Mouse (Mus musculus): Measurements from ENCODE around the gene Cd86. TPM values are rescaled to one million over a fixed set of nuclear protein-coding genes. Genes with fewer than 3 reads are reported as not detected.

Cd86 gene
- total RNA-seq, 4 experiments from 2014 or later = 0.27 to 0.65 (median 0.43) TPM

DNA sequence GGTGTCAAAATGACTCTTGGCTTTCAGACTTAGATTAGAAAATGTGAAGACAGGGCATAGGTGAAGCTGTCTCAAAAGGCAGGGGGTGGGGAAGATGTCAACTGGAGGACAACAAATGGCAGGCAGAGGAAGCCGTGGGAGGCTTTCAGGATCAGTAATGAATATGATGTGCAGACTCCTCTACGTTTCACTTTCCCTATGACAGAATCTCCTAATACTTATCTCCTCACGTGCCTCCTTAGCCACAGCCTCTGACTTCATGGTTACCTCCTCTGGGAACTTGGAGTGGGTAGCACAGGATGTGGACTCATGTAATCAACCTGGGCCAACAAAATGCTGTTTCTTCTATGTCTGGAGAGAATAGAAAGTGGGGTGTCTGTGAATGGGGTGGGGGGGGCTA is 63.2 kb downstream of the Cd86 start:
- no peak for DNase-seq (ENCODE audit: low spot score in 2 of 2)

DNA sequence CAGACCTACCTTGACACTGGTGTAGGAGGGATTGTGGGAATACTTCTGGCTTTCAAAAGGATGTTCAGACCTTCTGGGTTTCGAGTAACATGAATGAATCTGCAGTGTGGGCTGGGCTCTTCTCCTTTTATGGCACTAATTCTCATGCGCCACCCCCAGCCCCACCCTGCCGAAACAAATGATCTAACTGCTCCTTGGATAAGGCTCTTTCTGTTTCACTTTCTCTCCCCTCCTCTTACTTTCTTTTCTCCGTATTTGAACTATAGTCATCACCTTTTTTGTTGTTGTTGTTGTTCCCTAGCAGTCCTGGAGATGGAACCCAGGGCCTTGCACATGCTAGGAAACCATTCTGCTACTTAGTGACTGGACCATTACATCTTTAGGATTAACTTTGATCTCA is 67.6 kb downstream of the Cd86 start:
- DNase-seq (ENCODE audit: low spot score in 2 of 2) = no peak

- no peak for DNase-seq (ENCODE audit: low spot score in 2 of 2)
Observed at GRCm38 (mm10) chr16:36596671-36597410, 69.0 kb downstream of the Cd86 start.

DNA sequence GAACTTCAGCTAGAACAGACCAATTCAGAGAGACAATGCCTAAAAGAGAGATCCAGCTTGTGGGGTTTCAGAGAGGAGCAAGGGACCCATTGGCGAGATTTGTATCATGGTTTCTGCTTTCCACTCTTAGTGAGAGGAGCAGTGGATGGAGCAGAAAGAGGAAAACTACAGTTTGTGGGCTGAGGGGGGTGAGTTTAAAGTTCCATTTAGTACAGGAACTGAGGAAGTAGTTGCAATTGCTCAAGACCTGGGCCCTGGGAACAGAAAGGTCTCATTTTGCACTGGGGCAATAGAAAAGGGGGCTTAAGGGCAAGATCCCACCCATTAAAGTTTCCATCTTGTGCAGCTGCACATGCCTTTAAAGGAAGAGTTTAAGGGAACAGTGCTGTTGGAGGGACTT is 76.0 kb downstream of the Cd86 start:
- DNase-seq (ENCODE audit: low spot score in 2 of 2) = no peak

GRCm38 (mm10) chr16:36587971-36588370 is 77.9 kb downstream of the Cd86 start:
- no peak for DNase-seq (ENCODE audit: low spot score in 2 of 2)

GRCm38 (mm10) chr16:36582073-36582472 is 83.8 kb downstream of the Cd86 start:
- DNase-seq (ENCODE audit: low spot score in 2 of 2) = no peak

DNA sequence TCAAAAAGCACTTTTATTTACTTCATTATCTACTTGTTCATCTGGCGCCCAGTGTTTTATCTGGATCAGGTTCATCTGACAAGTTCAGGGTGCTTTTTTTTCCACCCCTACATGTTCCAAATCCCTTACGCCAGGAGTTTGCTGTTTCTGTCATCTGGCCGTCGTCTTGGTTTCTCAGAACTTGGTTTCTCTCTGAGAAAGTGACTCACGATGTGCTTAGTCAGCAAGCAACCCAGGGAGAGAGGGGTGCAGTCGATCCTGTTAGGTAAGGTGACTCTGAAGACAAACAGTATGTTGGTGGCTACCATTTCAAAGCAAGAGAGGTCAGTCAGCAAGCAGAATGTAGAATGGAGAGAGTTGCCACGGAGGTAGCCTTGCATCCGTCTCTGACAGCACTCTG is 93.9 kb downstream of the Cd86 start:
- no peak for DNase-seq (ENCODE audit: low spot score in 2 of 2)

GRCm38 (mm10) chr16:36561386-36562338 is 104.2 kb downstream of the Cd86 start, which contains the start of gene Casr:
Gene Casr (minus strand): TSS chr16:36562141.
- DNase-seq (ENCODE audit: low spot score in 2 of 2) = no peak

DNA sequence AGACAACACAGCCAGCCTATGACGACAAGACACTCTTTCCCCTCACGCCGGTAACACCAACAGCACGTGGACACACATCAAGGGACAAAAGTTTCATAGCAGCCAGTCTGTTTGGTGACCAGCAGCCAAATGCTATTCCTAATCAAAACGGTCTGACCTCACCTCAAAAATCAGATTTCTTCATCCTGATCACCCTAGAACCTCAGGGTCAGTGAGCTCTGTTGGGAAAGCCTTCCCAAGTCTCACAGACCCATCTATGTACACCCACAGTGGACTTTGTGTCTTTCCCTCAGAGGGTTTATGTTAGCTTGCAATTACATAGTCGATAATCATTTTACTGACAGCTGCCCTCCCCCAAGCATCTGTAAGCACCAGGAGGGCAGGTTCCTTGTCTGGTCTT is 106.3 kb downstream of the Cd86 start:
- no peak for DNase-seq (ENCODE audit: low spot score in 2 of 2)

GRCm38 (mm10) chr16:36555672-36556165 is 110.2 kb downstream of the Cd86 start:
- no peak for DNase-seq (ENCODE audit: low spot score in 2 of 2)

Other genes with a start within 250 kb of the Cd86 start
- gene Stfa3, start 210.7 kb downstream of the Cd86 start, total RNA-seq (2022) = not detected
- 1 to 10 TPM; 5.7 to 9.3 (median 7.6) TPM for gene Casr, start 103.9 kb downstream of the Cd86 start, total RNA-seq (2022)
- gene Ildr1, start 27.9 kb upstream of the Cd86 start, total RNA-seq (2022) = under 1 TPM in 2 of 4 experiments, not detected in 2; 0.17 to 0.20 TPM
- gene Slc15a2, start 118.9 kb upstream of the Cd86 start, total RNA-seq (2022) = 1 to 10 TPM in 2 of 4 experiments, under 1 TPM in 2; 0.51 to 2.5 (median 1.5) TPM
- gene Iqcb1, start 162.3 kb upstream of the Cd86 start, total RNA-seq (2022) = 1 to 10 TPM; 3.9 to 4.9 (median 4.8) TPM
- under 1 TPM in 1 of 4 experiments, not detected in 3; 0.67 TPM for gene Eaf2, start 208.9 kb upstream of the Cd86 start, total RNA-seq (2022)
- gene Golgb1, start 209.1 kb upstream of the Cd86 start, total RNA-seq (2022) = 10 to 100 TPM; 27.1 to 32.0 (median 28.2) TPM

Measured in gastrocnemius, adult 8-10 months (tissue).